Mouse (Mus musculus): ENCODE results near the gene Vax2.
A peak's percentile ranks its signal among the peaks of the same experiment; 100 is the strongest.

Gene Vax2

GRCm38 (mm10) chr6:83768485-83768884 lies 57.4 kb downstream of the Vax2 start:
- DNase-seq = no peak

DNA sequence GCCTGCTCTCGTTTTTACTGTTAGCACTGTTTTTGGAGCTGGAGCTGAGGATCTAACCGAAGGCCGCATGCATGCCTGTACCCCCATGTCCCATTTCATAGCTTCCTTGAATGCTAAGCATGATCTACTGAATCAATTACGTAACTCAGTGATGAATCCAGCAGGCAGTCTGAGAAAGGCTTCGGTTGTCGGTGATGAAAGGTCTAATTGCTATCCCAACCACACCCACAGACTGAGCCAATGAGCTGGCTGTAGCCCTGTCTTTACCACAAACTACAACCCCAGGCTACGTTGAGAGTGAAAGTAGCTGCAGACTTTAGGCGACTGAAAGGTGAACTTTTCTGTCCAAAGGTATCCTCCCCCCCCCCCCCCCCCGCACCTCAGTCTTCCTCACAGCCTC lies 63.1 kb downstream of the Vax2 start:
- DNase-seq = no peak

GRCm38 (mm10) chr6:83774781-83775563 lies 63.9 kb downstream of the Vax2 start:
- peak in 1 of 2 experiments; percentile 25 for DNase-seq

DNA sequence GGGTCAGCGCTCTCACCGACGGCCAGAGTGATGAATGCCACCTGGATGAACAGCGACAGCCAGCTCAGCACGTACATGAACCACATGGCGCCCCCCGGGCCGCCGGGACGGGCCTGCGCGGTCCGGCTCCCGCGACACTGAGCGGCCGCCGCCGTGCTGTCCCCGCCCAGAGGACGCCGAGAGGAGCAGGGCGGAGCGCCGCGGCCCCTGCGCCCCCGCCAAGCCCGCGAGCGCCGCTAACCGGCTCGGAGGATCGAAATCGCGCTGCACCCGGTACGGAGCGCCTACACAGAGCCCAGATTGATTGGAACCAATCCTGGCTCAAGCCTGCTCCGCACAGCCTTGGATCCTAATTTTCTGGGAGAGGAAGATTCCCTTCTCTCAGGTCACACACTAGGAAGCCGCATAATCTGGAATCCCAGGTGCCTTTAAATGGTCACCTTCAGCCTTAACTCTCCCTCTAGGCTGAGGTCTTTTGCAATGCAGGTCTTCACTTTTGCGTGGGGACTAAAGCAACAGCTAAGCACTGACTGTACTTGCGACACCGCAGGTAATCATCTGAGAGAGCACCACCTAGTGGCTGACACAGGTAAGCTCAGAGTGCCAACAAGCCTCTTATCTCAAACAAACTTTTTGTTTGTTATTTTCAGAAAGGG lies 64.7 kb downstream of the Vax2 start, which contains the start of gene Tex261:
Gene Tex261 (minus strand): TSS at position 176 of the 656 bp plus-strand sequence.
- DNase-seq = peak; percentile 92 to 94

DNA sequence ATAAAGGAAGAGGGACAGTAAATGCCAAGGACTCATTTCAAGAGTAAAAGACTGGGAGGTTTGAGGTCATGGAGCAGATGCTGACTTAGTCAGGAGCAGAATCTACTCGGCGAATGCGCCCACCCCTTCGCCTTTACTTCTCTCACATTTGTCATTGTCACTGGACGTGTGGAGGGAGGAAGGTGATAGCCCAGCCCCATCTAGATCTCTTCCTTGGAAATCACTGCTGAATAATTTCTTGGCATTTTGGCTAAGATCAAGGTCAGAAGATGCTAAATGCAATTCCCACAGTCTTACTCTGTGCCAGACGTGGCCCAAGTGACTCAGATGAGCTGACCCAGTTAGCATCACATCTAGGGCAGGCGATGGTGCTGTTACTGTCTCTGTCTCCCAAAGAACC lies 67.2 kb downstream of the Vax2 start:
- DNase-seq = no peak

GRCm38 (mm10) chr6:83779026-83779425 lies 68.0 kb downstream of the Vax2 start:
- peak; percentile 56 to 58 for DNase-seq

DNA sequence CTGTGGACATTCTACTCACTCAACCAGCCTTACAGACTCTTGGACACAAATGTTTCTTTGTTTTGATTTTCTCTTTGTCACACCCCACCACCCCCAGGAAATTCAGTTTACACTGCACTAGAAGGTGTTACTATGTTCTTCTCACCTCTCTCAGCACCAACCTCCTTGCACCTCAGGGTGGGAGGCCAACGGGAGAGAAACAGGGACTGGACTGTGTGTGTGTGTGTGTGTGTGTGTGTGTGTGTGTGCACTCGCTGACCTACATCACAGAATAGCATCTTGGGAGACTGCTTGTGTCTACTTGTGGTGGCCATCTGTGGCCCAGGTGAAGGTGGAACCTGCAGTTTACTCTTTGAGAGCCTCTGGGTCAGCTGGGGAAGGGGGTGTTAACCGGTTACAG lies 75.4 kb downstream of the Vax2 start:
- DNase-seq = no peak
